7 mouse cellular contexts compared by ENCODE assay signal in the genomic region with DNA sequence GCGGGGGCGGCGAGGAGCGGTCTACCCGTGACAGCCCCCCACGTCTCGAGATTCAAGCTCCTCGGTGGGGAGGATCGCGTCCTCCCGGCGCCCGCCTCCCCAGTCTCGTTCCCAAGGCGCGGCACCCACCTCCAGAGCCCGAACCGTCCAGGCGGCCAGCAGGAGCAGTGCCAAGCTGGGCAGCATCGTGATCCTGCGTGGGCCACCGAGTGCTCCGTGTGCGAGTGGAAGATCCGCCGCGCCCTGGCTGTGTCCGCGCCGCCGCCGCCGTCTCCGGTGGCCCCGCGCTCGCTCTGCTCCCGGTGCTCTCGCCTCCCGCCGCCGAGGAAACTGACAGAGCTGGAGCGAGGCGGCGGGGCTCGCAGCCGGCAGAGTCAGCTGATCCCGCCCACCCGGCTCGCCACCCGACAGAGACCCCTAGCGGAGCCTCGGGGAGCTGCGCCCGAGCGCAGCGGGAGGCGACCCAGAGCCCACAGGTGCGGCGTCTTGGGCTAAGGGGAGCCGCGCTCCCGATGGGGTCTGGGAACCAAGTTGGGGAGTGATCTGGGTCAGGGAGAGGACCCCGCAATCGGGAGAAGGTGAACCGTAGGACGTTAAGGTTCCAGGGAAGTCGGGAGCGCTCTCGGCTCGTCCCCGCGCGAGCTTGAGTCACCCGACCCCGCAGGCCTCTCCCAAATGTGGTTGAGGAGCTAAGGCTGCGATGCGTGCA. TPM values are rescaled to one million over a fixed set of nuclear protein-coding genes. Genes with fewer than 3 reads are reported as not detected.
DNase-seq lines count a peak whose midpoint lies in the region; ATAC-seq and TF ChIP-seq lines count a peak whose summit lies in the region.

A gene (minus strand): TSS at position 394 of the 709 bp plus-strand sequence.

- peaks cover 23% of the 10 kb centered on the region for H3K4me1 ChIP-seq in embryonic facial prominence, embryonic 12.5 days
- H3K4me1 ChIP-seq in kidney, adult 2 months (ENCODE audit: control insufficient read depth, insufficient read depth, low read length): peaks cover 18% of the 10 kb centered on the region
- H3K4me1 ChIP-seq in limb, embryonic 13.5 days: peaks cover 26% of the 10 kb centered on the region
- H3K4me1 ChIP-seq in midbrain, embryonic 15.5 days: peaks cover 27% of the 10 kb centered on the region
- H3K4me1 ChIP-seq in spleen, adult 2 months (ENCODE audit: control insufficient read depth, insufficient read depth, insufficient read length): peaks cover 10% of the 10 kb centered on the region

- DNase-seq in adrenal gland, postnatal 36 days: peak; percentile 92 to 96
- DNase-seq in heart, adult 18-20 months: peak; percentile 92 to 96
- peak; percentile 93 for DNase-seq in kidney, adult 2 months
- peak; percentile 11 to 78 for DNase-seq in spleen, adult 2 months (ENCODE audit: low read depth in 1 of 2, low spot score in 2 of 2)

- H3K4me3 ChIP-seq in embryonic facial prominence, embryonic 12.5 days: peak within 1 kb of the TSS; percentile 92
- H3K4me3 ChIP-seq in kidney, adult 2 months (ENCODE audit: insufficient read depth, low read depth, low read length): peak within 1 kb of the TSS; percentile 79
- peak within 1 kb of the TSS; percentile 89 for H3K4me3 ChIP-seq in limb, embryonic 13.5 days
- peak within 1 kb of the TSS; percentile 82 for H3K4me3 ChIP-seq in midbrain, embryonic 15.5 days
- H3K4me3 ChIP-seq in spleen, adult 2 months (ENCODE audit: extremely low read depth, insufficient read depth, insufficient read length): peak within 1 kb of the TSS; percentile 77

- H3K9ac ChIP-seq in embryonic facial prominence, embryonic 12.5 days: peak within 1 kb of the TSS; percentile 91
- H3K9ac ChIP-seq in limb, embryonic 13.5 days: peak within 1 kb of the TSS; percentile 95
- peak within 1 kb of the TSS; percentile 95 for H3K9ac ChIP-seq in midbrain, embryonic 15.5 days

- H3K27ac ChIP-seq in embryonic facial prominence, embryonic 12.5 days: peak within 1 kb of the TSS; percentile 91
- H3K27ac ChIP-seq in kidney, adult 2 months (ENCODE audit: insufficient read depth, low read depth, low read length): peak within 1 kb of the TSS; percentile 78
- H3K27ac ChIP-seq in limb, embryonic 13.5 days: peak within 1 kb of the TSS; percentile 92
- H3K27ac ChIP-seq in midbrain, embryonic 15.5 days: peak within 1 kb of the TSS; percentile 95
- peak within 1 kb of the TSS; percentile 63 for H3K27ac ChIP-seq in spleen, adult 2 months (ENCODE audit: insufficient read depth, low read length)

- TF ChIP-seq CTCF in kidney, adult 2 months (conservative IDR thresholded peaks at IDR 0.05; ENCODE audit: insufficient read depth, insufficient read length, low read depth, low read length): peak; percentile 60
- TF ChIP-seq CTCF in spleen, adult 2 months (IDR thresholded peaks at IDR 0.05; ENCODE audit: extremely low read depth, insufficient read depth, insufficient read length, insufficient replicate concordance): peak; percentile 47

- H3K27me3 ChIP-seq in embryonic facial prominence, embryonic 12.5 days: no peaks in the 10 kb centered on the region
- no peaks in the 10 kb centered on the region for H3K27me3 ChIP-seq in kidney, adult 2 months (replicated peaks; ENCODE audit: control insufficient read depth, insufficient read depth, low read length)
- H3K27me3 ChIP-seq in limb, embryonic 13.5 days: 0 out of 2 replicates have a peak, but pooled peaks cover 7% of the 10 kb centered on the region
- no peaks in the 10 kb centered on the region for H3K27me3 ChIP-seq in midbrain, embryonic 15.5 days (replicated peaks)
- H3K27me3 ChIP-seq in spleen, adult 2 months (ENCODE audit: control insufficient read depth, insufficient read depth, low read length): peaks cover 5% of the 10 kb centered on the region; the same call in 1 of the 2 replicates

- H3K36me3 ChIP-seq in embryonic facial prominence, embryonic 12.5 days: no peaks in the 10 kb centered on the region
- no peaks in the 10 kb centered on the region for H3K36me3 ChIP-seq in kidney, adult 2 months (ENCODE audit: control insufficient read depth, insufficient read depth, low read length)
- no peaks in the 10 kb centered on the region; the same call in 1 of the 2 replicates for H3K36me3 ChIP-seq in limb, embryonic 13.5 days
- H3K36me3 ChIP-seq in midbrain, embryonic 15.5 days (replicated peaks): 0 out of 2 replicates have a peak, but pooled peaks cover 2% of the 10 kb centered on the region
- no peaks in the 10 kb centered on the region for H3K36me3 ChIP-seq in spleen, adult 2 months (ENCODE audit: control insufficient read depth, insufficient read depth, low read length)

- peak within 1 kb of the TSS; percentile 63 for H3K4me2 ChIP-seq in embryonic facial prominence, embryonic 12.5 days (replicated peaks)
- peak within 1 kb of the TSS; percentile 69 for H3K4me2 ChIP-seq in limb, embryonic 13.5 days (replicated peaks)
- H3K4me2 ChIP-seq in midbrain, embryonic 15.5 days: peak within 1 kb of the TSS; percentile 72

- ATAC-seq in embryonic facial prominence, embryonic 12.5 days (ENCODE audit: insufficient number of reproducible peaks, insufficient read depth, low FRiP score, low TSS enrichment): peak; percentile 61
- ATAC-seq in limb, embryonic 13.5 days (ENCODE audit: low FRiP score, low read depth): peak; percentile 86
- peak; percentile 90 for ATAC-seq in midbrain, embryonic 15.5 days (replicated peaks)

- no peaks in the 10 kb centered on the region for H3K9me3 ChIP-seq in embryonic facial prominence, embryonic 12.5 days
- H3K9me3 ChIP-seq in limb, embryonic 13.5 days: no peaks in the 10 kb centered on the region
- H3K9me3 ChIP-seq in midbrain, embryonic 15.5 days: no peaks in the 10 kb centered on the region

- under 1% methylated on average over 76 of the region's 78 CpGs for WGBS in embryonic facial prominence, embryonic 12.5 days
- WGBS in kidney, adult 2 months: under 1% methylated on average over 77 of the region's 78 CpGs
- under 1% methylated on average over 78 of the region's 78 CpGs for WGBS in limb, embryonic 13.5 days
- WGBS in midbrain, embryonic 15.5 days: under 1% methylated on average over 78 of the region's 78 CpGs
- 2% methylated on average over 75 of the region's 78 CpGs for WGBS in spleen, adult 2 months

- TF ChIP-seq POLR2A in kidney, adult 2 months (IDR thresholded peaks at IDR 0.05; ENCODE audit: low read depth, low read length): peak; percentile 55
- TF ChIP-seq POLR2A in spleen, adult 2 months (IDR thresholded peaks at IDR 0.05; ENCODE audit: low read depth, low read length): no peak

RNA-seq across cellular contexts. Expression of the gene that starts here (rescaled TPM):
- total RNA-seq in adrenal gland, postnatal 36 days (2021): 100 to 1,000 TPM; 345 to 351 TPM
- 197 and 224 TPM in 2 replicates for polyA plus RNA-seq in embryonic facial prominence, embryonic 12.5 days (2016; fragmentation: Nextera tagmentation; extraction: Ambion mirVana)
- total RNA-seq in heart, adult 18-20 months (2021): 100 to 1,000 TPM; 132 to 140 TPM
- 587 and 592 TPM in 2 replicates for polyA plus RNA-seq in kidney, adult 2 months (2012; rRNA removed)
- 180 and 183 TPM in 2 replicates for polyA plus RNA-seq in limb, embryonic 13.5 days (2015; fragmentation: Nextera tagmentation; extraction: Ambion mirVana)
- polyA plus RNA-seq in midbrain, embryonic 15.5 days (2015; fragmentation: Nextera tagmentation; extraction: Ambion mirVana): 413 and 416 TPM in 2 replicates
- polyA plus RNA-seq in spleen, adult 2 months (2012; rRNA removed): 80.0 and 96.2 TPM in 2 replicates

Comparison
In these comparisons a context has a peak if more than half of its experiments do, and no peak if none do; other contexts are left out.
1. Peak in every context shown above with its lines: DNase-seq, ATAC-seq, H3K4me3 ChIP-seq and H3K27ac ChIP-seq.